Mouse (Mus musculus) mouse trophoblast stem cell (cell line): ENCODE results near the gene B230219D22Rik.
"Not testable (repeated sequence)": the region's sequence is repeated elsewhere in the genome, so short reads cannot be mapped to it uniquely, and the experiment has no call there.

Experiments used
- in situ Hi-C, 2 experiments: fragments of 300-500 bp; cut with MseI, MboI; formaldehyde crosslinking; loops; 2 replicates in 1 of 2; 3 replicates in 1 of 2; pipeline ENCODE4 v1.15.1; 2025

Gene B230219D22Rik

DNA sequence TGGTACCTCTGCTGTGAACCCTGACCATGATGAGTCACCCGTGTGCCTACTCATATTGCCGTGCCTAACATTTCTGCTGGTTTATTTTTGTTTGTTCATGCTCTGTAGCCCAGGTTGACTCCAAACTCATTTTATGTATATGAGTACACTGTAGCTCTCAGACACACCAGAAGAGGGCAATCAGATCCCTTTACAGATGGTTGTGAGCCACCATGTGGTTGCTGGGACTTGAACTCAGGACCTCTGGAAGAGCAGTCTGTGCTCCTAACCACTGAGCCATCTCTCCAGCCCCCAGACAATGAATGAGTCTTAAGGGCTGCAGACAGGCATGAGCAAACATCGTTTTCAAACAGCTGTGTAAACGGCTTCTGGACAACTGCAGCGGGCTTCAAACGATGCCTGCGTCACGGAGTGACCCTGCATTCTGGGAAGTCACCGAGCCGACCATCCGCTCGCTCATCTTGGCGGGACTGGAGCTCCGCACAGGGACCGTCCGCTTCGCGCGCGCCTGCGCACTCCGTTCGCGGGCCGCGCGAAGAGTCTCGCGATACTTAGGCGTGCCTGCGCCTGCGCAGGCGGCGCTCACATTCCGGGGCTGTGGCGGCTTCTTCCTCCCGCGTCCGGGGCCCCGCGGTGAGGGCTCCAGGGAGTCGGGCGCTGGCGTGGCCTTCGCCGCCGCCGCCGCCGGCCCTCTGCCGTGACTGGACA is at the start of gene B230219D22Rik:
Gene B230219D22Rik, plus strand, starts transcription at position 590 of the 708 bp plus-strand sequence.
- in situ Hi-C loops, result no loop called here

DNA sequence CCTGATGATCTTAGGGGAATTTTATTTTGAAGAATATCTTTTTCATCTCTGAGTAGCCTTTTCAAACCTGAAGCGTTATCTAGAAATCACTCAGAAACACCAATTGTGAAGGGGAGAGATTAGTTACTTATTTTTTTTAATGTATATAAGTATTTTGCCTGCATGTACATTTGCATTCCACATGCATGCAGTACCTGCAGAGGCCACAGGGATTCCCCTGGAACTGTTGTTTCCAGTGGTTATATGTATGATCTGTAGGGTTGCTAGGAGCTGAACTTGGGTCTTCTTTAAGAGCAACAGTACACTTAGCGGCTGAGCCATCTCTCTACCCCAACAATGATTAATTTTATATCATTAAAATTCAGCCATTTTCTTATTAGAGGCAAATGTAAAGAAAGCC is 48.4 kb upstream of the B230219D22Rik start:
- in situ Hi-C loops, result no loop called here

DNA sequence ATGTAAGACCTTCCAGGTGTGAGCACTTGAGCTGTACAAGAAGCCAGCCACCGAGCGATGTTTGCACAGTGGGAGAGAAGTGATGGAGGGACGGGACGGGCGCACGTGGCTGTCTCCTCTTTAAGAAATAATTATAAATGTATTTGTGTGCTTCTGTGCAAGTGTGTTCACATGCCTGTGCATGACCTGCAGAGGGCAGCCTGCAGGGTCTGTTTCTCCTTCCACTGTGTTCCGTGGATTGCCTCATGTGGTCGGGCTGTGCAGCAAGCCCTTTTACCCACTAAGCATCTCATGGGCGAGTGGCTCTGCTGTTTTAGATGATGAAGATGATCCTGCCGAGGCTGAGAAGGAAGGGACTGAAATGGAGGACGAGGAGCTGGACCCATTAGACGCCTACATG is 42.8 kb upstream of the B230219D22Rik start:
- in situ Hi-C loops, result no loop called here

DNA sequence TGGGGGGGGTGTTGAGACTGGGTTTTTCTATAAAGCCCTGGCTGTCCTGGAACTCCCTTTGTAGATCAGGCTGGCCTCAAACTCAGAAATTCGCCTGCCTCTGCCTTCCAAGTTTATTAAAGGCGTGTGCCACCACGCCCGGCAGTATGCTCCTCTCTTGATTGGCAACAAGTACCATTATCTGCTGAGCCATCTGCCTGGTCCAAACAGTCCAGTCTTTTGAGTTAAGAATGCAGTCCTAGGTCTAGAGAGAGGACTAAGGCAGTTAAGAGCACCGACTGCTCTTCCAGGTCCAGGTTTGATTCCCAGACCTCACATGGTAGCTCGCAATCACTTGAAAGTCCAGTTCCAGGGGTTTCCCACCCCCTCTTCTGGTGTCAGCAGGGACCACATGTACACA is 41.9 kb upstream of the B230219D22Rik start:
- in situ Hi-C loops, result no loop called here

DNA sequence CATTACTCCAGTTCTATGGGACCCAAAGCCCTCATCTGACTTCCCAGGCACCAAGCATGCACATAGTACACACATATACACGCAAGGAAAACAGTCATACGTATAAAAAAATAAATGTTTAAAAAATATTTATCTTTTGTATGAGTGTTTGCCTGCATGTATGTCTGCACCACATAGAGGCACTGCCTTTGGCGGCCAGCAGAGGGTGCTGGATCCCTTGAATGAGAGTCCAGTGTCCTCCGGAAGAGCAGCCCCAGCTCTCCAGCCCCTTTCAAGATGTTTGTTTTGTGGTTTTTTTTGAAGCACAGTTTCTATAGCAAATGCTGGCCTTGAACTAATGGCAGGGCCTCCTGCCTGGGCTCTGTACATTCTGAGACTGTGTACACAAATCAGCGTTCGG is 24.4 kb upstream of the B230219D22Rik start:
- in situ Hi-C loops, result no loop called here

DNA sequence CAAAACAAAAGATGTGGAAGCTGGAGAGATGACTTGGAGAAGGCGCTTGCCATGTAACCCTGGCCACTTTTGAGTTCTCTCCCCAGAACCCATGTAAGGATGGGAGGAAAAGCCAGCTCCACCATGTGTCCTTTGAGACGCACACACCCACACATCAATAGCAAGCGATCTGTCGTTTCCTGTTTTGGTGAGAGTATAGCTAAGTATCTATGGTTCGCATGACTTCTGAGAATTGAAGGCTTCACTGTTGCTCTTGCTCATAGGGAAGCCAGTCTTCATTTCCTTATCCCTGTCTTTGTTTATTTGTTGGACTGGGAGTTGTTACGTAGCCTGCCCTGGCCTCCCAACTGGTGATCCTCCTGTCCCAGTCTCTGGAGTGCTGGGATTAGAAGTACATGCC is 20.2 kb upstream of the B230219D22Rik start:
- in situ Hi-C loops, result no loop called here

DNA sequence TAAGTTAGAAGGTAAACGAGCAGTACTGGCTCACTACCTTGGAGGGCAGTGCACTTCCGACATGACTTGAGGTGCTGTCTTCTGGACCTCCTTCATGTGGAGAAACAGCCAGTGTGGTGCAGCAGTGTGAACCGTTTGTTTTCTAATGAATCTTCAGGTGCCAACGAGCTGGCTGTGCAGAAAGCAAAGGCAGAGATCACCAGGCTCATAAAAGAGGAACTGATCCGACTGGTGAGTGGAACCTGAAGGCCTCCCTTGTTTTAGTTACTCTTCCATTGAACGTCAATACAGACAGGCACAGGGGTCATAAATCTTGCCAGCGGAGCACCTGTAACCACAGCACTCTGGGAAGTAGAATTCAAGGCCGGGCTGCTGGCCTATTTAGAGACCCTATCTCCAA is 15.6 kb upstream of the B230219D22Rik start:
- in situ Hi-C loops, result no loop called here

DNA sequence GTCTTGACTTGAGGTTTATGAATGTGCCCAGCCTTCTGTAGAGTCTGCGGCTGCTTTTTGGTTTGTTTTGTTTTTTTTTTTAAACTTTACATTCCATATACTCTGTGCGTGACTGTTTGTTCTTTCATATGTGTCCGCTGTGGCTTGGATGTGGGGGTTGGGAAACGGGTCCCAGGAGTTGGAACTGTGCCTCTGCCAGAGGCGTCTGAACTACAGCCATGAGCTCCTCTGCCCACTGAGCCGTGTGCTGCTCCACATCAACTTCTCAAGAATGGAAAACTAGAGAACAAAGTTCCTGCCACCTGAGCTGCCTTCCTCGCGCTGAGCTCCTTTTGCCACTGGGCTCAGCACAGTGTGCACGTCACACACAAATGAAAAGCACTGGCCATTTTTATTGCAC is 10.7 kb upstream of the B230219D22Rik start:
- in situ Hi-C loops, result no loop called here

DNA sequence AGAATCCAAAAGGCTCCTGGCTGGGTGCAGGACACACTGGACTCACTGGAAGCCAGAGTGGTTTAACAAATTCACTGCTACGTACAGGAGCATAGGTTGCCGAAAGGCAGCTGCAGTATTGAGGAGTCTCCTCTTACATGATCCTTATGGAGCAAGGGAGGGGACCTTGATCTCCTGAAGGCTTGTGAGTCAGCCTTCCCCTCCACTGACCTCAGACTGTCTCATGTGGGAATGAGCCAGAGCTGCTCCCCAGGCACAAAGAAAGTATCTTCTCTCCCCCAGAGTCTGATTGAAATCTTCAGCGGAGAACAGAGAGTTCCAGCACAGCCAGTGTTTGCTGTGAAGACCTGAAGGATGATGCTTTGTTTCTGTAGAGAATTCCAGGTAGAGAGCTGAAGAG is 9.3 kb upstream of the B230219D22Rik start:
- in situ Hi-C loops, result no loop called here

DNA sequence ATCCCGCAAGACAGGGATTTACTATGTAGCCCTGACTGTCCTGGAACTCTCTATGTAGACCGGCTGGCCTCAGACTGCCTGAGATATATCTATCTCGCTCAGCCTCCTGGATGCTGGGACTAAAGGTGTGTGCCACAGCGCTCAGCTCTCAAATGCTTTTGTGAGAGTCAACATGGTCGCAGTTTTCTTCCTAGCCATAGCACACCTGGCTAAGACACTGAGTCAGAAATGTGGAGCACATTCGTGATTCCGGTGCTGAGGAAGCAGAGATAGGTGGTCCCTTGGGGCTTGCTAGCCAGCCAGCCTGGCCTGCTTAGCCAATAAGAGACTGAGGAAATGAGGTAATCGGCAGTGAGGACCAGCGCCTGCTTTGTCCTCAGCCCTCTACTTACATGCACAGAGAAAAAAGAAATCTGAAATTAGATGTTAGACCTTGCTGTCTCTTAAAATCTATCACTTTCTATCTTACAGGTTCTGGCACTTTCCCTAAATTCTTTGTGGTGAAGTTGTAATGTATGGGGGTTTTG is 6.8 kb upstream of the B230219D22Rik start:
- in situ Hi-C loops, result no loop called here

DNA sequence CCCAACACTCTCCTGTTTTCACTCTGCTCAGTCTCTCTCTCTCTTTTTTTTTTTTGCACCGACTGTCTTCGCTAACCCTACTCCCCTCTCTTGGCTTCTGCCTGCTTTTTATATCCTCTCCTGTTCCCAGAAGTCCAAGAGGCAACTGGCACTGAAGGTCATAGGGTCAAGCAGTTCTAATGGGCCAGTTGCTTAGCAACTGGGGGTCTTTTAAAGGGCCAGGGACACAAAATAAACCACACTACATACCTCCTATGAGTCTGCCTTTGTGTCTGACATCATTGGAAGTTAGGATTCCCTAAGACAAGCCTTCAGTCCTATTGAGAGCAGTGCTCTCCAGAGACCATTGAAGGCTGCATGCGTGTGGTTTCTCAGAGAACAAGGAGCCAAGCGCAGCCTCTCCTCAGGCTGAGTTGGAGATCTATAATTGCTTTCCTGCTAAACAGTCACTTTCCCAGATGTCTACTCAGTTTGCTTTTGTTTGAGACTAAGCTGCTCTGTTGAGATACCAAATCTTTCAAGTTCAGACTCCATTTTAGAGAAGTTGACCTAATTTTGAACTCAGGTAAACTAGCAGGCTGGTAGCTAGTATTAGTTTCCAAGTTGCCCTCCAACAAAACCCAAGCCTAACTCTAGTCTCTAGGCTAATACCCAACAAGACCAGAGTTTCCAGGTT is 4.9 kb upstream of the B230219D22Rik start:
- in situ Hi-C loops, result no loop called here

DNA sequence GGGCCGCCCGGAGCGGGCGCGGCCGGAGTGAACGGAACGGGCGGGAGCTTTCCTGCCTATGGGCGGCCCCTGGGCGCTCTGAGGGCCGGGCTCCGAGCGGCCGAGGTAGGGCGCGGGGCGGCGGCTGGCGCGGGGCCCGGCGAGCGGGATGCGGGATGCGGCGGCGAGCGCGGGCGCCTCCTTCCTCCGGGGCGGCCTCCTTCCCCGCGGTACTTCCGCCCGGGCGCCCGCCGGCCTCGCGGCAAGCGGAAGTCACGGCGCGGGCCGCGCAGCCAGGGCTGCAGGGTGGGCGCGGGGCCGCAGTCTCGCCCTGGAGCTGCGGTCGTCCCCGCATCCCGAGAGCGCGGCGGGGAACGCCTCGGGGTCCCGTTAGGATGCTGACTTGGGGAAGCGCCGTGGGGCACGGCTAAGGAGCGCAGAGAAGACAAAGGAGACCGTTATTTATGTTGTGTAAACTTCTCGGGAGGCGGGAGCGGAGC is 358 bp downstream of the B230219D22Rik start:
- in situ Hi-C loops, result no loop called here

DNA sequence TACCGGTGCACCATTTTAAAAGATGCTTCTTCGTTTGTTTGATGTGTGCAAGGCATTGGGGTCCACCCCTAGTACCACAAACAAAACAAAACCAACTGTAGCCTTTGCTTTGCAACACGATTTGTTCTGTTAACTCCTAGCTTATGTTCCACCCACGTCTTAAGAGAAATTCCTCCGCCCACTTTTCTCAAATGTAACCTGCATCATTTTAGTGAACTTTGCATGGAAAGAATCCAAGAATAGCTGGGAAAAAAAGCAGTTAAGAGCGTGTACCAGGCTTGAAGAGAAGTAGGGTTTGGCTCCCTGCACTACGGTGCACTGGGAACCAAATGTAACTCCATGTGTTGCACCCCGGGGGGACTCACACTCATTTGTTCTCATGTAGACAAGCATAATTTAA is 1.2 kb downstream of the B230219D22Rik start:
- in situ Hi-C loops, result no loop called here

DNA sequence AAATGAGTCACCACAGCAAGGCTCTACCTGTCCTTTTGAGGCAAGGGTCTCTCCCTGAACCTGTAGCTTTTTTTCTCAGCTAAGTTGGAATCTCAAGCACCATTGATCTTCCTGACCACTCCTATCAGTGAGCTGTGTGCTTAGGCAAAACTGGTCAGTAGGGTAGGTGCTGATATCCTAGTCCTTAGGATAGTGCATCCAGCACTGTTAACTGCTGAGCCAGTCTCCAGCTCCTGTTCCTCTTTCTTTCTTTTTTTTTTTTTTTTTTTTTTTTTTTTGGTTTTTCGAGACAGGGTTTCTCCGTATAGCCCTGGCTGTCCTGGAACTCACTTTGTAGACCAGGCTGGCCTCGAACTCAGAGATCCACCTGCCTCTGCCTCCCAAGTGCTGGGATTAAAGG is 3.1 kb downstream of the B230219D22Rik start:
- in situ Hi-C loops, result not testable (repeated sequence)

DNA sequence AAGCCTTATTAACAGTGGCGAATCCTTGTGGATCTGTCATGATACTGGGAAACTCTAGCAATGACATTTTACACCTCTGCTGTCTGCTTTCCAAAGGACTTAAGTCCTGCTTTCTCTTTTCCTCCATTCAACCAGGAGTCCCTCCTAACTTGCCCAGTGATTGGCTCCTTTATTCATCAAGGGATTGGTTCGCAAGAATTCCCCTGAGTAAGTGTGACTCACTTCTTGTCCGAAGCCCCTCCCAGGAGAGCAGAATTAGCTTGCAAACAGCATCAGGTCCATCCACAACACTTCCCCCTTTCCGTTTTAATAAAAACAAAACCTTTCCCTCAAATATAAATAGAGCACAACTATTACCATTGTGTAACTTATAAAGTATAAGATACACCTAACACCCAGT is 11.4 kb downstream of the B230219D22Rik start:
- in situ Hi-C loops, result no loop called here

DNA sequence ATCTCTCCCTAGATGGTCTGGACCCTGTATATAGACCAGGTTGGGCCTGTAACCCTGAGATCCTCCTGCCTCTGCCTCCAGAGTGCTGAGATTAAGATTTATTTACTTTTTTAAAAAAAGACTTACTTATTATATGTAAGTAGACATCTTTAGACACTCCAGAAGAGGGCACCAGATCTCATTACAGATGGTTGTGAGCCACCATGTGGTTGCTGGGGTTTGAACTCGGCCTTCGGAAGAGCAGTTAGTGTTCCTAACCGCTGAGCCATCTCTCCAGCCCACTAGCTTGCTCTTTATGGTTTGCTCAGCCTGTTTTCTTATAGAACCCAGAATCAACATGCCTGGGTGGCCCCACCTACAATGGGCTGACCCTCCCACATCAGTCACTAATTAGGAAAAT is 19.9 kb downstream of the B230219D22Rik start:
- in situ Hi-C loops, result no loop called here

DNA sequence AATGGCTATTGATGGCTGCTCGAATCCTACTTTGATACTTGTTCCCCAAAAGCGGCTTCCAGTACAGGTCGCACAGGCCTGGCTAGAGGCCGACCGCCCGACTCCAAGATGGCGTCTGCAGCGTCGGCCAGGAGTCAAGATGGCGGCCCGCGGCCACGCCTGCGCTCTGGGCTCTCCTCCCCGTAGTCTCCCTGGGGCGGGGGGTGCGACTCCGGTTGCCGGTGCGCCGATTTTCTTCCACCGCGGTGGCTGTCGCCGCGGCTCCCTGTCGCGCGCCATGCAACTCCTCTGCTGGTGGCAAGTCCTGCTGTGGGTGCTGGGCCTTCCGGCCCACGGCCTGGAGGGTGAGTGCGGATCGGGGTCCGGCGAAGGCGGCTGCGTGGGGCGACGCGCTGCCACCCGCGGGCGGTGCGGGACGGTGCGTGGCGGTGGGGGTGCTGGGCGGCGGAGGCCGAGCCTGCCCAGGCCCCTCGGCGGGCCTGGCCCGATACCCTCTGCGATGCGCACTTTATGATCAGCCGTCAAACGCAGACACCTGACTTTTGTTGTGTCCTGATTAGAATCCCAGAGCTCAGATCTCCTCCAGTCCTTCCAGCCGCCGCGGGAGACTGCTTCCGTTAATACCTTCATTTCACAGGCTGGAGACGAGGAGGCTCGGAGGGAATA is 21.7 kb downstream of the B230219D22Rik start, which contains the start of gene Txndc15:
Gene Txndc15, plus strand, starts transcription at position 150 of the 666 bp plus-strand sequence.
- in situ Hi-C loops, result no loop called here

DNA sequence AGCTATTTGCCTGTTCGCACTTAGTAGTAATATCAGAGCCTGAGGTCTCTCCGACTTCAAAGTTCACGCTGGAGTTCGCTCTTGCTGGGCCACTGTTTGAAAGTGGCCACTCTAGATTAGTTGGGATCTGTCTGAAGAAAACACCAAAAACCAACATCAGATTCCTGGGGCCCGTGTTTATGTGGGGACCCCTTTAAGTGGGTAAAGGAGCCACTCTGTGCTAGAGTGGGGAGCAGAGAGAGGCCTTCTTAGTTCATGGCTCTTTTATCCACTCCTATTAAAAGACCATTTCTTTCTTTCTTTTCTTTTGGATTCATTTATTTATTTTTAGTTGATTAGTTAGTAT is 22.2 kb downstream of the B230219D22Rik start:
- in situ Hi-C loops, result no loop called here

DNA sequence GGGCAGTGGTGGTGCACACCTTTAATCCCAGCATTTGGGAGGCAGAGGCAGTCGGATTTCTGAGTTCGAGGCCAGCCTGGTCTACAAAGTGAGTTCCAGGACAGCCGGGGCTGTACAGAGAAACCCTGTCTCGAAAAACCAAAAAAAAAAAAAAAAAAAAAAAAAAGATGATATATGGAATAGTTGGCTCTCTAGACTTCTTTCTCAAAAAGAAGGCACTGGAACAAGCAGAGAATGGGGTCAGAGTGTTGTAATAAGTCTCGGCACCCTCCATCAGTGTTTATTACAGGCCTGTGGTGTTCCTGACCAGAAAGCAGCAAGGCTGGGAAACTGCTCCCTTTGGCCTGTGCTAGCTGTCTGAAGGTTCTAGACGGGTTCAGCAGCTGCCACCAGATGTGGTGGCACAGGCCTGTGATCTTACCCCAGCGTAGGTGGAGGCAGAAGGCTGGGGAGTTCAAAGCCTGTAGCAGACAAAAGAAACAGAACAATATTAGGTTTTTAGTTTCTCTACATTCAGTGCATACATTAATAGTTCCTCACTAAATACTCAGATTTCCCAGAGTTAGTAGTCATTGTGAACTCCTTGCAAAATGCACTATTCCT is 23.1 kb downstream of the B230219D22Rik start:
- in situ Hi-C loops, result no loop called here

DNA sequence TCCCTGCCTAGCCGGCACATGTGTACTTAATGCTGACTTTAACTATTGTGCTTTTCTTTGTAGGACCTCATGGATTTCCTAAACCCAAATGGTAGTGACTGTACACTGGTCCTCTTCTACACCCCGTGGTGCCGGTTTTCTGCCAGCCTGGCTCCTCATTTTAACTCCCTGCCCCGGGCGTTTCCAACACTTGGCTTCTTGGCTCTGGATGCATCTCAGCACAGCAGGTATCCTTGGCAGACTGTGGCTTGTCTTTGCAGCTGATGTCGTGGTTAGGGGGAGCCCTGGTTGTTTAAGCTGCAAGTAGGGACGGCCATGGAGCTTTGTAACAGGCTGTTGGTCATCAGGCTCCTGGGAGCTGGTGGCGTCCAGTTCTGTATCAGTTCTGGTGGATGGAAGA is 28.6 kb downstream of the B230219D22Rik start:
- in situ Hi-C loops, result no loop called here

DNA sequence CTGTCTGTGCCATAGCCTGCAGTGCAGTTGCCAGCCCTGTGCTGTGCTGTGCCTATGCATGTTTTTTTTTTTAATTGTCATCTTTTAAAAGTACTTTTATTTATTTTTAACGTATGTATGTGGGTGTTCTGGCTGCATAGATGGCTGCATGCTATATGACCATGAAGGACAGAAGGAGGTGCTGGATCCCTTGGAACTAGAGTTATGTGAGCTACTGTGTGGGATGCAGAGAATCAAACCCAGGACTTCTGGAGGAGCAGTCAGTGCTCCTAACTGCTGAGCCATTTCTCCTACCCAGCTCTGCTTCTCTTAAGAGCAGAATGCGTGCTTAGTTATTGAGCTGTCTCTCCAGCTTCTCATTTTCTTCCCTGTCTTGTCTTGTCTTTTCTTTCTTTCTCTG is 29.1 kb downstream of the B230219D22Rik start:
- in situ Hi-C loops, result no loop called here

DNA sequence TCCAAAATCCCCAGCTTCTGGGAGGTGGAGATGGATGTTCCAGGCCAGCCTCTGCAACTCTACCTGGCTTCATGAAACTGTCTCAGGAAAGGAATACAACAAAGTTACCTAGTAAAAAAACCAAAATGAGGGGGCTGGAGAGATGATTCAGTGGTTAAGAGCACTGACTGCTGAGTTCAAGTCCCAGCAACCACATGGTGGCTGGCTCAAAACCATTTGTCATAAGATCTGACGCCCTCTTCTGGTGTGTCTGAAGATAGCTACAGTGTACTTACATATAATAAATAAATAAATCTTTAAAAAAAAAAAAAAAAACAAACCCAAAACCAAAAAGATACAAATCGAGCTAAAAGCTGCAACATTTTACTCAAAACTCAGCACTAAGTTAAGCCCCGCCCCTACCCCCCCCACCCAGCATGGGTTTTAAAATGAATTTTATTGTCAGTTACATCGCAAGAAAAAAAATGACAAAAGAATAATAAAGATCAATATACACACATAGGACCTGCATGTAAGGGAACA is 33.7 kb downstream of the B230219D22Rik start:
- in situ Hi-C loops, result no loop called here
